Mouse (Mus musculus) forebrain, postnatal 0 days (tissue): ENCODE data around the gene Tfcp2. TPM values are rescaled to one million over a fixed set of nuclear protein-coding genes. Genes with fewer than 3 reads are reported as not detected.

ENCODE experiments used
- ATAC-seq: fragments of 200-750 bp; cut with Nextera tagmentation; 2 replicates; pipeline ENCODE4 v1.8.0; 2017; ENCODE audit warnings: mild to moderate bottlenecking, moderate library complexity
- DNase-seq: peaks from one replicate; pipeline ENCODE4 v3.0.0-alpha.2; 2015
- H3K27ac ChIP-seq: fragments of 300-500 bp; sonication (generic); 2 replicates; pipeline ENCODE4 v1.5.1; 2014; ENCODE audit warnings: low read depth, mild to moderate bottlenecking, antibody characterized with exemption, low read length, moderate library complexity, mixed read lengths
- H3K27me3 ChIP-seq: fragments of 300-500 bp; sonication (generic); 2 replicates; pipeline ENCODE4 v1.6.1; 2014; ENCODE audit warnings: mild to moderate bottlenecking, low read length, mixed read lengths; ENCODE audit not compliant: insufficient read depth
- H3K36me3 ChIP-seq: fragments of 300-500 bp; sonication (generic); 2 replicates; pipeline ENCODE4 v1.6.1; 2014; ENCODE audit warnings: mild to moderate bottlenecking, moderate library complexity; ENCODE audit not compliant: insufficient read depth
- H3K4me1 ChIP-seq: fragments of 300-500 bp; sonication (generic); 2 replicates; pipeline ENCODE4 v1.6.1; 2014; ENCODE audit warnings: antibody characterized with exemption; ENCODE audit not compliant: insufficient read depth
- H3K4me2 ChIP-seq: fragments of 300-500 bp; sonication (generic); 2 replicates; pipeline ENCODE4 v1.6.1; 2014; ENCODE audit warnings: low read depth, mild to moderate bottlenecking, moderate library complexity
- H3K4me3 ChIP-seq: fragments of 300-500 bp; sonication (generic); 2 replicates; pipeline ENCODE4 v1.5.1; 2014; ENCODE audit warnings: low read depth, low read length, mixed read lengths
- H3K9ac ChIP-seq: fragments of 300-500 bp; sonication (generic); 2 replicates; pipeline ENCODE4 v1.6.1; 2014; ENCODE audit warnings: mild to moderate bottlenecking
- H3K9me3 ChIP-seq: fragments of 300-500 bp; sonication (generic); 2 replicates; pipeline ENCODE4 v1.6.1; 2016; ENCODE audit warnings: low read length
- CTCF ChIP-seq: sonication (generic); IDR thresholded peaks from 2 replicates; pipeline ENCODE4 v1.5.1; 2016; ENCODE audit warnings: antibody characterized with exemption, control low read depth, low read depth
- WGBS: fragments of 180-500 bp; shearing (Covaris S2); extraction: QIAGEN DNeasy Blood & Tissue Kit; methylation state at CpG from one replicate; pipeline ENCODE4 v1.1.7; 2014; 5-methylcytosine and 5-hydroxymethylcytosine counted together
- polyA plus RNA-seq: library from polyadenylated mRNA; unstranded; fragments of >200 nt; fragmentation: Nextera tagmentation; extraction: Ambion mirVana; gene quantifications from 2 replicates; pipeline ENCODE4 v1.2.1, GENCODE M21; 2015
- total RNA-seq: library from RNA; depleted of rRNA; stranded (reverse); fragments of >200 nt; gene quantifications from 2 replicates; pipeline ENCODE4 v1.2.3, GENCODE M21; 2014

The Tfcp2 gene
- total and polyA plus RNA-seq, 2 experiments from 2014 or later: 29.0 to 34.5 TPM

GRCm38 (mm10) chr15:100469189-100469545 lies 82.6 kb downstream of the Tfcp2 start:
- H3K36me3 ChIP-seq: peaks cover 9% of the 10 kb centered on the region
- no peak for TF ChIP-seq CTCF
- peak overlapping the region; percentile 88 for H3K4me3 ChIP-seq
- peaks cover 12% of the 10 kb centered on the region; the same call in 1 of the 2 replicates for H3K4me1 ChIP-seq
- 2% methylated on average over 19 of the region's 19 CpGs for WGBS
- H3K9me3 ChIP-seq: no peaks in the 10 kb centered on the region
- no peak for DNase-seq
- no peaks in the 10 kb centered on the region for H3K27me3 ChIP-seq
- peak overlapping the region; percentile 85 for H3K27ac ChIP-seq
- peak overlapping the region; percentile 70 for H3K4me2 ChIP-seq
- peak; percentile 63 for ATAC-seq
- H3K9ac ChIP-seq: peak overlapping the region; percentile 84

- peak within 1 kb of the TSS; percentile 85 for H3K27ac ChIP-seq
- H3K36me3 ChIP-seq: peaks cover 3% of the 10 kb centered on the region
- H3K4me1 ChIP-seq: peaks cover 12% of the 10 kb centered on the region; the same call in 1 of the 2 replicates
- WGBS: 2% methylated on average over 76 of the region's 84 CpGs
- peak within 1 kb of the TSS; percentile 70 for H3K4me2 ChIP-seq
- TF ChIP-seq CTCF: peak; percentile 81
- ATAC-seq: peak; percentile 98
- H3K4me3 ChIP-seq: peak within 1 kb of the TSS; percentile 88
- DNase-seq: peak; percentile 95
- peak within 1 kb of the TSS; percentile 84 for H3K9ac ChIP-seq
- no peaks in the 10 kb centered on the region for H3K27me3 ChIP-seq
- no peaks in the 10 kb centered on the region for H3K9me3 ChIP-seq
These were observed 83.3 kb downstream of the Tfcp2 start, which contains the start of gene Letmd1 for GRCm38 (mm10) chr15:100468295-100469188. Gene Letmd1 (plus strand): TSS chr15:100469023.

GRCm38 (mm10) chr15:100467738-100468137 lies 84.1 kb downstream of the Tfcp2 start:
- no peaks in the 10 kb centered on the region for H3K27me3 ChIP-seq
- no peak for TF ChIP-seq CTCF
- 34% methylated on average over 8 of the region's 8 CpGs for WGBS
- no peaks in the 10 kb centered on the region for H3K9me3 ChIP-seq
- H3K9ac ChIP-seq: no peak overlapping the region
- DNase-seq: no peak
- no peak overlapping the region for H3K27ac ChIP-seq
- peaks cover 2% of the 10 kb centered on the region; the same call in 1 of the 2 replicates for H3K36me3 ChIP-seq
- H3K4me1 ChIP-seq: peaks cover 12% of the 10 kb centered on the region; the same call in 1 of the 2 replicates
- peak overlapping the region; percentile 70 for H3K4me2 ChIP-seq
- ATAC-seq: no peak
- peak overlapping the region; percentile 88 for H3K4me3 ChIP-seq

- DNase-seq (no peak), ATAC-seq (no peak)
- no peak overlapping the region for H3K4me2 ChIP-seq
- H3K9ac ChIP-seq: no peak overlapping the region
- 77% methylated on average over 2 of the region's 2 CpGs for WGBS
- no peaks in the 10 kb centered on the region for H3K9me3 ChIP-seq
- 0 out of 2 replicates have a peak, but pooled peaks have one; percentile 23 for TF ChIP-seq CTCF
- no peak overlapping the region for H3K27ac ChIP-seq
- H3K36me3 ChIP-seq: no peaks in the 10 kb centered on the region; the same call in 1 of the 2 replicates
- H3K4me3 ChIP-seq: no peak overlapping the region
- no peaks in the 10 kb centered on the region for H3K27me3 ChIP-seq
- peaks cover 12% of the 10 kb centered on the region; the same call in 1 of the 2 replicates for H3K4me1 ChIP-seq
These were observed 86.4 kb downstream of the Tfcp2 start for GRCm38 (mm10) chr15:100465432-100465831.

- Histone ChIP-seq H3K27ac (no peak overlapping the region), H3K9me3 (no peaks in the 10 kb centered on the region), H3K9ac (no peak overlapping the region), H3K4me2 (no peak overlapping the region), H3K36me3 (no peaks in the 10 kb centered on the region; the same call in 1 of the 2 replicates), H3K4me1 (0 out of 2 replicates have a peak, but pooled peaks cover 3% of the 10 kb centered on the region), H3K27me3 (no peaks in the 10 kb centered on the region), H3K4me3 (no peak overlapping the region)
- peak; percentile 74 for TF ChIP-seq CTCF
- ATAC-seq (peak; percentile 63), DNase-seq (peak; percentile 69)
- WGBS: 29% methylated on average over 6 of the region's 6 CpGs
These were observed 88.1 kb downstream of the Tfcp2 start for GRCm38 (mm10) chr15:100463712-100464111.

- no peaks in the 10 kb centered on the region for H3K36me3 ChIP-seq
- WGBS: 56% methylated on average over 5 of the region's 5 CpGs
- DNase-seq (no peak), ATAC-seq (no peak)
- no peak overlapping the region for H3K4me3 ChIP-seq
- no peak overlapping the region for H3K27ac ChIP-seq
- no peak for TF ChIP-seq CTCF
- H3K27me3 ChIP-seq: no peaks in the 10 kb centered on the region
- no peaks in the 10 kb centered on the region for H3K9me3 ChIP-seq
- no peak overlapping the region for H3K9ac ChIP-seq
- no peaks in the 10 kb centered on the region for H3K4me1 ChIP-seq
- H3K4me2 ChIP-seq: no peak overlapping the region
These were observed 89.7 kb downstream of the Tfcp2 start for GRCm38 (mm10) chr15:100462086-100462485.

- Histone ChIP-seq H3K27ac (no peak overlapping the region), H3K9ac (no peak overlapping the region), H3K4me1 (no peaks in the 10 kb centered on the region), H3K36me3 (no peaks in the 10 kb centered on the region), H3K27me3 (no peaks in the 10 kb centered on the region), H3K9me3 (no peaks in the 10 kb centered on the region), H3K4me2 (no peak overlapping the region), H3K4me3 (no peak overlapping the region)
- DNase-seq: no peak
- TF ChIP-seq CTCF: no peak
- ATAC-seq: no peak
- 67% methylated on average over 9 of the region's 9 CpGs for WGBS
These were observed 90.2 kb downstream of the Tfcp2 start for GRCm38 (mm10) chr15:100461646-100462045.
